ENCODE assay signal across 17 mouse cellular contexts in genomic region chr4:114680360-114680759, GRCm38 (mm10).
DNase-seq lines count a peak whose midpoint lies in the region; ATAC-seq and TF ChIP-seq lines count a peak whose summit lies in the region.
"Had no signal": no experiment of that assay in that cellular context is flagged by ENCODE, and none has a peak within 500 bp of the region (broad histone marks: within the 10 kb centered on the region; RNA-seq: fewer than 3 reads in every experiment).

No protein-coding gene starts in this region.

- H3K4me1 ChIP-seq in hindbrain, embryonic 10.5 days (replicated peaks), result peaks cover 35% of the 10 kb centered on the region
- peaks cover 11% of the 10 kb centered on the region; the same call in 1 of the 2 replicates for H3K4me1 ChIP-seq in hindbrain, embryonic 14.5 days (replicated peaks; ENCODE audit: control insufficient read depth, insufficient read depth, low read length)
- no peaks in the 10 kb centered on the region for H3K4me1 ChIP-seq in neural tube, embryonic 11.5 days (ENCODE audit: control insufficient read depth, insufficient read depth, low read length)
- H3K4me1 ChIP-seq in neural tube, embryonic 15.5 days, result peaks cover 14% of the 10 kb centered on the region
- peaks cover 16% of the 10 kb centered on the region for H3K4me1 ChIP-seq in embryonic facial prominence, embryonic 14.5 days (ENCODE audit: control insufficient read depth, insufficient read depth, low read length)
- H3K4me1 ChIP-seq in intestine, postnatal 0 days (replicated peaks; ENCODE audit: control insufficient read depth, insufficient read depth, low read length), result 0 out of 2 replicates have a peak, but pooled peaks cover 5% of the 10 kb centered on the region
- H3K4me1 ChIP-seq: stomach, embryonic 15.5 days had no signal

- DNase-seq in hindbrain, embryonic 10.5 days (ENCODE audit: low spot score), result peak; percentile 43
- DNase-seq in hindbrain, embryonic 14.5 days (ENCODE audit: low spot score), result no peak
- DNase-seq in neural tube, embryonic 11.5 days (ENCODE audit: low spot score), result peak; percentile 32
- DNase-seq in embryonic facial prominence, embryonic 14.5 days (ENCODE audit: low spot score), result peak; percentile 36
- DNase-seq in layer of hippocampus, postnatal 36 days, result no peak
- DNase-seq: cerebellum, adult 8-10 months; kidney, adult 9 months; liver, postnatal 0 days; retina, postnatal 1 day had no signal

- H3K36me3 ChIP-seq in hindbrain, embryonic 10.5 days, result no peaks in the 10 kb centered on the region
- no peaks in the 10 kb centered on the region for H3K36me3 ChIP-seq in hindbrain, embryonic 14.5 days (replicated peaks; ENCODE audit: control insufficient read depth, insufficient read depth)
- no peaks in the 10 kb centered on the region for H3K36me3 ChIP-seq in neural tube, embryonic 11.5 days (ENCODE audit: control insufficient read depth, insufficient read depth, low read length)
- no peaks in the 10 kb centered on the region for H3K36me3 ChIP-seq in neural tube, embryonic 15.5 days
- no peaks in the 10 kb centered on the region for H3K36me3 ChIP-seq in embryonic facial prominence, embryonic 14.5 days (ENCODE audit: control insufficient read depth, insufficient read depth, low read length)
- H3K36me3 ChIP-seq in intestine, postnatal 0 days (ENCODE audit: control insufficient read depth, insufficient read depth), result no peaks in the 10 kb centered on the region
- H3K36me3 ChIP-seq: forebrain, embryonic 15.5 days; heart, embryonic 10.5 days; hindbrain, embryonic 12.5 days; stomach, embryonic 15.5 days had no signal

- H3K4me3 ChIP-seq in hindbrain, embryonic 10.5 days, result no peak overlapping the region
- no peak overlapping the region for H3K4me3 ChIP-seq in hindbrain, embryonic 14.5 days (replicated peaks; ENCODE audit: low read length)
- no peak overlapping the region for H3K4me3 ChIP-seq in neural tube, embryonic 11.5 days (ENCODE audit: low read depth, low read length)
- no peak overlapping the region for H3K4me3 ChIP-seq in neural tube, embryonic 15.5 days (replicated peaks)
- no peak overlapping the region for H3K4me3 ChIP-seq in embryonic facial prominence, embryonic 14.5 days (ENCODE audit: low read depth, low read length)
- H3K4me3 ChIP-seq in intestine, postnatal 0 days (ENCODE audit: low read depth, low read length), result no peak overlapping the region
- H3K4me3 ChIP-seq: forebrain, embryonic 15.5 days; heart, embryonic 10.5 days; hindbrain, embryonic 12.5 days; megakaryocyte, embryonic 14.5 days; stomach, embryonic 15.5 days had no signal

- H3K9me3 ChIP-seq in hindbrain, embryonic 10.5 days, result no peaks in the 10 kb centered on the region
- no peaks in the 10 kb centered on the region for H3K9me3 ChIP-seq in hindbrain, embryonic 14.5 days (ENCODE audit: control insufficient read depth, low read length)
- H3K9me3 ChIP-seq in neural tube, embryonic 11.5 days (ENCODE audit: control insufficient read depth, low read length), result no peaks in the 10 kb centered on the region
- H3K9me3 ChIP-seq in neural tube, embryonic 15.5 days (replicated peaks), result no peaks in the 10 kb centered on the region
- no peaks in the 10 kb centered on the region for H3K9me3 ChIP-seq in embryonic facial prominence, embryonic 14.5 days (ENCODE audit: control insufficient read depth, low read length)
- no peaks in the 10 kb centered on the region for H3K9me3 ChIP-seq in intestine, postnatal 0 days (ENCODE audit: control insufficient read depth)
- H3K9me3 ChIP-seq: forebrain, embryonic 15.5 days; heart, embryonic 10.5 days; hindbrain, embryonic 12.5 days; megakaryocyte, embryonic 14.5 days; stomach, embryonic 15.5 days had no signal

- H3K4me2 ChIP-seq in hindbrain, embryonic 14.5 days (replicated peaks), result no peak overlapping the region
- no peak overlapping the region for H3K4me2 ChIP-seq in neural tube, embryonic 11.5 days (ENCODE audit: low read depth)
- H3K4me2 ChIP-seq in neural tube, embryonic 15.5 days, result no peak overlapping the region
- H3K4me2 ChIP-seq in embryonic facial prominence, embryonic 14.5 days (ENCODE audit: low read depth, low read length), result no peak overlapping the region
- no peak overlapping the region for H3K4me2 ChIP-seq in intestine, postnatal 0 days (replicated peaks; ENCODE audit: low read depth)
- H3K4me2 ChIP-seq: forebrain, embryonic 15.5 days; hindbrain, embryonic 12.5 days; stomach, embryonic 15.5 days had no signal

- no peak for TF ChIP-seq CTCF in intestine, postnatal 0 days (IDR thresholded peaks at IDR 0.05; ENCODE audit: low read depth)

- no peak overlapping the region for H3K9ac ChIP-seq in hindbrain, embryonic 14.5 days
- H3K9ac ChIP-seq in neural tube, embryonic 11.5 days (ENCODE audit: low read length), result no peak overlapping the region
- no peak overlapping the region for H3K9ac ChIP-seq in neural tube, embryonic 15.5 days (replicated peaks)
- H3K9ac ChIP-seq in embryonic facial prominence, embryonic 14.5 days (ENCODE audit: low read depth, low read length), result no peak overlapping the region
- H3K9ac ChIP-seq in intestine, postnatal 0 days (ENCODE audit: low read depth, low read length), result no peak overlapping the region
- H3K9ac ChIP-seq: forebrain, embryonic 15.5 days; hindbrain, embryonic 12.5 days; liver, postnatal 0 days; stomach, embryonic 15.5 days had no signal

- peak overlapping the region; percentile 53 for H3K27ac ChIP-seq in hindbrain, embryonic 10.5 days
- no peak overlapping the region for H3K27ac ChIP-seq in hindbrain, embryonic 14.5 days
- no peak overlapping the region for H3K27ac ChIP-seq in neural tube, embryonic 11.5 days (ENCODE audit: low read depth, low read length)
- no peak overlapping the region for H3K27ac ChIP-seq in neural tube, embryonic 15.5 days (replicated peaks)
- no peak overlapping the region for H3K27ac ChIP-seq in embryonic facial prominence, embryonic 14.5 days (replicated peaks; ENCODE audit: low read depth, low read length)
- no peak overlapping the region for H3K27ac ChIP-seq in intestine, postnatal 0 days (ENCODE audit: low read depth, low read length)
- H3K27ac ChIP-seq: forebrain, embryonic 15.5 days; heart, embryonic 10.5 days; hindbrain, embryonic 12.5 days; stomach, embryonic 15.5 days had no signal

- peaks cover 55% of the 10 kb centered on the region for H3K27me3 ChIP-seq in hindbrain, embryonic 10.5 days (ENCODE audit: insufficient read depth, poor library complexity, severe bottlenecking)
- no peaks in the 10 kb centered on the region for H3K27me3 ChIP-seq in hindbrain, embryonic 14.5 days (ENCODE audit: control insufficient read depth, insufficient read depth, low read length)
- peaks cover 2% of the 10 kb centered on the region; the same call in 1 of the 2 replicates for H3K27me3 ChIP-seq in neural tube, embryonic 11.5 days (ENCODE audit: control insufficient read depth, insufficient read depth, low read length)
- H3K27me3 ChIP-seq in neural tube, embryonic 15.5 days (replicated peaks), result 0 out of 2 replicates have a peak, but pooled peaks cover 11% of the 10 kb centered on the region
- H3K27me3 ChIP-seq in embryonic facial prominence, embryonic 14.5 days (replicated peaks; ENCODE audit: control insufficient read depth, insufficient read depth, low read length), result peaks cover 5% of the 10 kb centered on the region
- H3K27me3 ChIP-seq in intestine, postnatal 0 days (replicated peaks; ENCODE audit: control insufficient read depth, insufficient read depth, low read length), result 0 out of 2 replicates have a peak, but pooled peaks cover 3% of the 10 kb centered on the region

- ATAC-seq in hindbrain, embryonic 14.5 days (ENCODE audit: low FRiP score), result no peak
- ATAC-seq in neural tube, embryonic 11.5 days (ENCODE audit: insufficient read depth, low FRiP score, low TSS enrichment), result no peak
- ATAC-seq in neural tube, embryonic 15.5 days (ENCODE audit: low FRiP score), result no peak
- no peak for ATAC-seq in embryonic facial prominence, embryonic 14.5 days (ENCODE audit: low read depth)
- no peak for ATAC-seq in intestine, postnatal 0 days
- ATAC-seq: forebrain, embryonic 15.5 days; inflammation-experienced regulatory T-cells, adult 6 months; liver, postnatal 0 days had no signal

- 32% methylated on average over 6 of the region's 6 CpGs for WGBS in hindbrain, embryonic 10.5 days
- WGBS in hindbrain, embryonic 14.5 days, result 59% methylated on average over 6 of the region's 6 CpGs
- WGBS in neural tube, embryonic 11.5 days, result 45% methylated on average over 6 of the region's 6 CpGs
- 56% methylated on average over 6 of the region's 6 CpGs for WGBS in neural tube, embryonic 15.5 days
- 36% methylated on average over 6 of the region's 6 CpGs for WGBS in embryonic facial prominence, embryonic 14.5 days
- 49% methylated on average over 6 of the region's 6 CpGs for WGBS in intestine, postnatal 0 days

Comparison
In these comparisons a context has a peak if more than half of its experiments do, and no peak if none do; other contexts are left out.
1. DNase-seq: peak in hindbrain, embryonic 10.5 days (single experiment), neural tube, embryonic 11.5 days (single experiment) and embryonic facial prominence, embryonic 14.5 days (single experiment); none in hindbrain, embryonic 14.5 days (single experiment) and layer of hippocampus, postnatal 36 days (0 of 2).